Mouse (Mus musculus) urinary bladder, postnatal 36 days (tissue): ENCODE measurements around the gene Fkbp1a.
A peak's percentile ranks its signal among the peaks of the same experiment; 100 is the strongest.

Source experiments
- DNase-seq, 2 experiments: peaks; one replicate each; pipeline ENCODE4 v3.0.0; 2022; ENCODE audit warnings: low spot score in 2 of 2, mixed read lengths in 1 of 2

Fkbp1a gene

GRCm38 (mm10) chr2:151542323-151543062, at the start of gene Fkbp1a:
Gene Fkbp1a, plus strand, starts transcription at chr2:151542483.
- DNase-seq: peak; percentile 94 to 97

GRCm38 (mm10) chr2:151494035-151494803, 48.1 kb upstream of the Fkbp1a start, which contains the start of gene Nsfl1c:
Gene Nsfl1c, plus strand, starts transcription at chr2:151494182.
- peak; percentile 95 for DNase-seq

GRCm38 (mm10) chr2:151498358-151498757, 43.9 kb upstream of the Fkbp1a start:
- DNase-seq: no peak

GRCm38 (mm10) chr2:151500442-151501007, 41.8 kb upstream of the Fkbp1a start:
- no peak for DNase-seq

- no peak for DNase-seq
Measured at GRCm38 (mm10) chr2:151504226-151504625, 38.1 kb upstream of the Fkbp1a start.

- DNase-seq: peak in 1 of 2 experiments; percentile 55
Measured at GRCm38 (mm10) chr2:151512199-151512598, 30.1 kb upstream of the Fkbp1a start.

GRCm38 (mm10) chr2:151513525-151514285, 28.6 kb upstream of the Fkbp1a start:
- DNase-seq: no peak

- no peak for DNase-seq
Measured at GRCm38 (mm10) chr2:151519000-151519399, 23.3 kb upstream of the Fkbp1a start.

GRCm38 (mm10) chr2:151524324-151525041, 17.8 kb upstream of the Fkbp1a start:
- no peak for DNase-seq

GRCm38 (mm10) chr2:151525520-151525919, 16.8 kb upstream of the Fkbp1a start:
- DNase-seq: no peak

GRCm38 (mm10) chr2:151528066-151528465, 14.2 kb upstream of the Fkbp1a start:
- no peak for DNase-seq

- no peak for DNase-seq
Measured at GRCm38 (mm10) chr2:151529169-151529568, 13.1 kb upstream of the Fkbp1a start.

- no peak for DNase-seq
Measured at GRCm38 (mm10) chr2:151530378-151531230, 11.7 kb upstream of the Fkbp1a start.

GRCm38 (mm10) chr2:151533632-151534031, 8.7 kb upstream of the Fkbp1a start:
- no peak for DNase-seq

- no peak for DNase-seq
Measured at GRCm38 (mm10) chr2:151535961-151536617, 6.2 kb upstream of the Fkbp1a start.

- DNase-seq: peak; percentile 75 to 77
Measured at GRCm38 (mm10) chr2:151536618-151536974, 5.7 kb upstream of the Fkbp1a start.

- DNase-seq: no peak
Measured at GRCm38 (mm10) chr2:151538646-151539045, 3.6 kb upstream of the Fkbp1a start.

- DNase-seq: peak in 1 of 2 experiments; percentile 26
Measured at GRCm38 (mm10) chr2:151543063-151543895, 996 bp downstream of the Fkbp1a start.

- DNase-seq: no peak
Measured at GRCm38 (mm10) chr2:151544673-151545072, 2.4 kb downstream of the Fkbp1a start.
